Mouse (Mus musculus) frontal cortex, postnatal 25 days (tissue): ENCODE measurements around the gene Glud1.

Experiments used
- DNase-seq, 2 experiments: peaks; one replicate each; pipeline ENCODE4 v3.0.0; 2022; ENCODE audit warnings: low spot score in 2 of 2

Glud1 gene

DNA sequence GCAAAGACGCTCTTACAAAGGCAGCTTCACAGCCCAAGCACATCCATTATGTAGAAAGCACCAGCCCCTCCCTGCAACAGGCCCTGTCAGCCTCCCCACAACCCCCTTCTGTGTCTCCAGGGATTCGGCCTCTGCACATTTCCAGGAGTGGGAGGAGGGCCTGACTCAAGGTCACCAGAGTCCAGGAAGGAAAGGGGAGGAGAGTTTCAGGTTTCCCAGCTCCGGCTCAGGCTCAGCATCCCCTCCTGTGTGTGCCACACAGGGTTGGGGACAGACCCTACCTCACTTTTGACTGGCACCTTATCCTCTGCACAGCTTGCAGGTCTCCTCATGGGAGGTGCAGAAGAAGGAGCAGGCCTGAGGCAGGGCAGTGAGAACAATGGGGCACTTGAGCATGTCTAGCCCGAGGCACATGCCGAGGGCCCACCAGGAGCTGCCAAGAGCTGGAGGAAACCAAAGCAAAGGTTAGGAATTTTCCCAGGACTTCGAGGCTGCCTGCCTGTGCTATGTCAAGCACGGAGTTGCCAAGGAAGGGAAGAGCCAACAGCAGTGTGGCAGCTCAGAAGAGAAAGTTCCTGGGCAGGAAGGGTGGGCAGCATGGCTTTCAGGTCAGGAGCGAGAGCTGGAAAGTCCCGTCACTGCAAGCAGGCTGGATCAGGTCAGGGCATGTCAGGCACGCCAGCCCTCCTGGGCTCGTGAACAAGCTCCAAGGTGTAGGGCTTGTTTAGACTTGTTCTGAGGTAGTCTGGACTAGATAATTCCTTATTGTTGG lies 68.2 kb downstream of the Glud1 start:
- DNase-seq: no peak

DNA sequence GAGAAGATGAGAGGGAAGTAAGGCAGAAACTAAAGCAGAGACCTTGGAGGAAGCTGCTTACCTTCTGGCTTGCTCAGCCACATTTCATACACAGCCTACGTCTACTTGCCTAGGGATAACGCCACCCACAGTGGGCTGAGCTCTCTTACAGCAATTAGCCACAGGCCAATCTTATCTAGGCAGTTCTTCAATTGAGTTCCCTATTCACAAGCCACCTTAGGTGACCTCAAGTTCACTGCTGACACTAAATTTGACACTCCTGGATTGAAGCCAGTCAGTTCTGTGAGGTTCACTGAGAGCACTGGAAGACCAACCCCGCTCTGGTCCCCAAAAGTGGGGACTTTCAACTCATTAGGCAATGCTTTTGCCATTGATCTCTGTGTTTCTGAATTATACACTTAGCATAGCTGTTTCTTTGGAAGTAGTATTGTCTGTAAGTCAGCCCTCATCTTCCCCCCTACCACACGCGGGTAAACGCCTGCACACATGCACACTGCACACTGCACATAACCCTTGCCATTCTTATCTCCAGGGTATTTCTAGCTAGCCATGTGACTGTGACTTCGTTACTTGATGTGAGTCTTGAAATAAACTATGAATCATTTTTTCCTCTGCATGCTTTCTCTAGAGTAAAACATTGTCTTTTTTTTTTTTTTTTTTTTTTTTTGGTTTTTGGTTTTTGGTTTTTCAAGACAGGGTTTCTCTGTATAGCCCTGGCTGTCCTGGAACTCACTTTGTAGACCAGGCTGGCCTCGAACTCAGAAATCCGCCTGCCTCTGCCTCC lies 72.6 kb downstream of the Glud1 start:
- no peak for DNase-seq

DNA sequence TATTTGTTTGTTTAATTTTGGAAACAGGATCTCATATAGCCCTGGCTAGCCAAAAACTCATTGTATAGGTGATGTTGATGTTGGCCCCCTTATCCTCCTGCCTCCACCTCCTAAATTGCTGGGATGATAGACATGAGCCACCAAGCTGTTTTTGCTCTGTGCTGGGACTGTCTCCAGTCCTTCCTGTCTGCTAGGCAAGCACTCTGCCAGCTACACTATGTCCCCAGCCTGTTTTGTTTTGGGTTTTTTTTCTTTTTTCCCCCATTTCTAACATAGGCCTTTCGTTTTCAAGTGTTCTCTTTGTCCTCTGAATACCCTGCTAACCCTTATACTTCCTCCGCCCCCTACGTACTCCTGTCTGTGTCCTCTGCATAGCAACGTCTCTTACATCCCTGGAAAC lies 82.8 kb downstream of the Glud1 start:
- DNase-seq: no peak
